Mouse (Mus musculus): ENCODE data around the gene B4gat1. TPM values are rescaled to one million over a fixed set of nuclear protein-coding genes. Genes with fewer than 3 reads are reported as not detected.

B4gat1 gene
- polyA plus RNA-seq, 1 experiment from 2014 or later: 8.9 TPM

GRCm38 (mm10) chr19:5089324-5089723 lies 50.7 kb downstream of the B4gat1 start:
- Histone ChIP-seq H3K27ac (replicated peaks) (no peak overlapping the region), H3K9ac (peak overlapping the region; percentile 79; the same call in 1 of the 2 replicates), H3K36me3 (replicated peaks) (peaks cover 15% of the 10 kb centered on the region), H3K4me1 (replicated peaks) (peaks cover 46% of the 10 kb centered on the region), H3K4me2 (peak overlapping the region; percentile 93), H3K27me3 (peaks cover 36% of the 10 kb centered on the region), H3K9me3 (replicated peaks) (no peaks in the 10 kb centered on the region), H3K4me3 (replicated peaks) (peak overlapping the region; percentile 84)
- no peak for ATAC-seq (ENCODE audit: insufficient read depth)
- WGBS (ENCODE audit: insufficient replicate concordance): 71% methylated on average over 4 of the region's 4 CpGs

Other genes with a start within 250 kb of the B4gat1 start
- 25.2 and 29.0 TPM in 2 replicates for gene Rbm4, start 244.9 kb upstream of the B4gat1 start, polyA plus RNA-seq (2015; fragmentation: Nextera tagmentation; extraction: Ambion mirVana)
- gene Gm21992, start 227.2 kb upstream of the B4gat1 start, polyA plus RNA-seq (2015; fragmentation: Nextera tagmentation; extraction: Ambion mirVana): 11.6 and 12.7 TPM in 2 replicates
- 37.5 and 41.4 TPM in 2 replicates for gene Rbm14, start 227.2 kb upstream of the B4gat1 start, polyA plus RNA-seq (2015; fragmentation: Nextera tagmentation; extraction: Ambion mirVana)
- 52.4 and 61.9 TPM in 2 replicates for gene Ccs, start 199.5 kb upstream of the B4gat1 start, polyA plus RNA-seq (2015; fragmentation: Nextera tagmentation; extraction: Ambion mirVana)
- gene Ccdc87, start 199.5 kb upstream of the B4gat1 start, polyA plus RNA-seq (2015; fragmentation: Nextera tagmentation; extraction: Ambion mirVana): not detected in 2 replicates
- gene Ctsf, start 183.7 kb upstream of the B4gat1 start, polyA plus RNA-seq (2015; fragmentation: Nextera tagmentation; extraction: Ambion mirVana): 25.8 and 28.8 TPM in 2 replicates
- gene Actn3, start 160.9 kb upstream of the B4gat1 start, polyA plus RNA-seq (2015; fragmentation: Nextera tagmentation; extraction: Ambion mirVana): 0.85 and 1.2 TPM in 2 replicates
- 9.7 and 10.9 TPM in 2 replicates for gene Zdhhc24, start 160.2 kb upstream of the B4gat1 start, polyA plus RNA-seq (2015; fragmentation: Nextera tagmentation; extraction: Ambion mirVana)
- gene Bbs1, start 132.2 kb upstream of the B4gat1 start, polyA plus RNA-seq (2015; fragmentation: Nextera tagmentation; extraction: Ambion mirVana): 1.0 TPM in 2 replicates
- 46.0 and 47.8 TPM in 2 replicates for gene Dpp3, start 110.5 kb upstream of the B4gat1 start, polyA plus RNA-seq (2015; fragmentation: Nextera tagmentation; extraction: Ambion mirVana)
- 0.17 TPM in 2 replicates for gene Peli3, start 95.7 kb upstream of the B4gat1 start, polyA plus RNA-seq (2015; fragmentation: Nextera tagmentation; extraction: Ambion mirVana)
- 38.1 and 42.8 TPM in 2 replicates for gene Mrpl11, start 76.7 kb upstream of the B4gat1 start, polyA plus RNA-seq (2015; fragmentation: Nextera tagmentation; extraction: Ambion mirVana)
- not detected in 2 replicates for gene Npas4, start 48.5 kb upstream of the B4gat1 start, polyA plus RNA-seq (2015; fragmentation: Nextera tagmentation; extraction: Ambion mirVana)
- 0.86 and 0.97 TPM in 2 replicates for gene Slc29a2, start 15.0 kb upstream of the B4gat1 start, polyA plus RNA-seq (2015; fragmentation: Nextera tagmentation; extraction: Ambion mirVana)
- gene AC124502.3, start 65 bp downstream of the B4gat1 start, polyA plus RNA-seq (2015; fragmentation: Nextera tagmentation; extraction: Ambion mirVana): 0.36 and 0.54 TPM in 2 replicates
- 24.0 and 25.5 TPM in 2 replicates for gene Brms1, start 2.5 kb downstream of the B4gat1 start, polyA plus RNA-seq (2015; fragmentation: Nextera tagmentation; extraction: Ambion mirVana)
- 0.17 and 0.38 TPM in 2 replicates for gene Rin1, start 11.7 kb downstream of the B4gat1 start, polyA plus RNA-seq (2015; fragmentation: Nextera tagmentation; extraction: Ambion mirVana)
- gene Cd248, start 29.3 kb downstream of the B4gat1 start, polyA plus RNA-seq (2015; fragmentation: Nextera tagmentation; extraction: Ambion mirVana): 3.2 and 3.7 TPM in 2 replicates
- 0.41 and 0.45 TPM in 2 replicates for gene Tmem151a, start 46.7 kb downstream of the B4gat1 start, polyA plus RNA-seq (2015; fragmentation: Nextera tagmentation; extraction: Ambion mirVana)
- gene Yif1a, start 49.7 kb downstream of the B4gat1 start, polyA plus RNA-seq (2015; fragmentation: Nextera tagmentation; extraction: Ambion mirVana): 49.4 and 55.3 TPM in 2 replicates
- 0.68 and 0.83 TPM in 2 replicates for gene Cnih2, start 59.7 kb downstream of the B4gat1 start, polyA plus RNA-seq (2015; fragmentation: Nextera tagmentation; extraction: Ambion mirVana)
- gene Rab1b, start 68.2 kb downstream of the B4gat1 start, polyA plus RNA-seq (2015; fragmentation: Nextera tagmentation; extraction: Ambion mirVana): 85.4 and 89.7 TPM in 2 replicates
- gene Klc2, start 79.7 kb downstream of the B4gat1 start, polyA plus RNA-seq (2015; fragmentation: Nextera tagmentation; extraction: Ambion mirVana): 1.7 and 2.7 TPM in 2 replicates
- 8.6 TPM in 2 replicates for gene Pacs1, start 234.3 kb downstream of the B4gat1 start, polyA plus RNA-seq (2015; fragmentation: Nextera tagmentation; extraction: Ambion mirVana)

All from liver, embryonic 15.5 days (tissue).